Mouse (Mus musculus) small intestine, adult 2 months (tissue): ENCODE results near the gene Gnpat. TPM values are rescaled to one million over a fixed set of nuclear protein-coding genes. Genes with fewer than 3 reads are reported as not detected.

Experiments
- H3K27ac ChIP-seq: fragments of 200-500 bp; 2 replicates; pipeline ENCODE4 v1.5.1; 2012; ENCODE audit warnings: low read depth, low read length, control low read depth, inconsistent platforms; ENCODE audit not compliant: insufficient read depth
- H3K27me3 ChIP-seq: fragments of 200-500 bp; 2 replicates; pipeline ENCODE4 v1.6.1; 2012; ENCODE audit warnings: mild to moderate bottlenecking, moderate library complexity, low read length, inconsistent platforms; ENCODE audit not compliant: control insufficient read depth, insufficient read depth
- H3K36me3 ChIP-seq: fragments of 200-500 bp; 2 replicates; pipeline ENCODE4 v1.6.1; 2012; ENCODE audit warnings: mild to moderate bottlenecking, low read length, control low read depth, inconsistent platforms; ENCODE audit not compliant: control insufficient read depth, insufficient read depth
- H3K4me1 ChIP-seq: fragments of 200-500 bp; 2 replicates; pipeline ENCODE4 v1.6.1; 2012; ENCODE audit warnings: low read length, inconsistent platforms, mixed read lengths; ENCODE audit not compliant: control insufficient read depth, insufficient read depth, insufficient read length
- H3K4me3 ChIP-seq: fragments of 200-500 bp; 2 replicates; pipeline ENCODE4 v1.5.1; 2012; ENCODE audit warnings: low read depth, mild to moderate bottlenecking, control low read depth, inconsistent platforms, low read length, moderate library complexity
- CTCF ChIP-seq: fragments of 200-500 bp; IDR thresholded peaks from 2 replicates; pipeline ENCODE4 v1.5.1; 2012; ENCODE audit warnings: low read depth, mild to moderate bottlenecking, control low read depth, inconsistent platforms, low read length, moderate library complexity, mixed read lengths; ENCODE audit not compliant: insufficient replicate concordance, insufficient read length; ENCODE audit errors: extremely low read depth
- POLR2A ChIP-seq: fragments of 200-500 bp; IDR thresholded peaks from 2 replicates; pipeline ENCODE4 v1.6.1; 2012; ENCODE audit warnings: low read depth, mild to moderate bottlenecking, control low read depth, inconsistent platforms, low read length, moderate library complexity
- WGBS: fragments of 180-500 bp; shearing (Covaris S2); methylation state at CpG from one replicate; pipeline ENCODE4 v1.1.7; 2018; 5-methylcytosine and 5-hydroxymethylcytosine counted together
- polyA plus RNA-seq: library from polyadenylated mRNA; depleted of rRNA; stranded (reverse); fragments of >200 nt; gene quantifications from 2 replicates; pipeline ENCODE4 v1.2.3, GENCODE M21; 2012

Gene Gnpat
- polyA plus RNA-seq, 1 experiment = 17.6 TPM

GRCm38 (mm10) chr8:124823497-124823896 lies 39.3 kb upstream of the Gnpat start:
- Histone ChIP-seq H3K27me3 (0 out of 2 replicates have a peak, but pooled peaks cover 3% of the 10 kb centered on the region), H3K4me1 (no peaks in the 10 kb centered on the region; the same call in none of the 2 replicates), H3K4me3 (no peak overlapping the region), H3K27ac (no peak overlapping the region), H3K36me3 (no peaks in the 10 kb centered on the region)
- WGBS = 86% methylated on average over 6 of the region's 6 CpGs
- TF ChIP-seq POLR2A = no peak
- TF ChIP-seq CTCF = no peak

GRCm38 (mm10) chr8:124826658-124827057 lies 36.2 kb upstream of the Gnpat start:
- Histone ChIP-seq H3K4me1 (no peaks in the 10 kb centered on the region; the same call in none of the 2 replicates), H3K36me3 (no peaks in the 10 kb centered on the region), H3K4me3 (no peak overlapping the region), H3K27ac (no peak overlapping the region), H3K27me3 (no peaks in the 10 kb centered on the region)
- 35% methylated on average over 7 of the region's 7 CpGs for WGBS
- TF ChIP-seq POLR2A (no peak), CTCF (no peak)

GRCm38 (mm10) chr8:124827387-124827786 lies 35.4 kb upstream of the Gnpat start:
- 5% methylated on average over 5 of the region's 5 CpGs for WGBS
- no peaks in the 10 kb centered on the region for H3K27me3 ChIP-seq
- no peak overlapping the region for H3K4me3 ChIP-seq
- no peaks in the 10 kb centered on the region; the same call in none of the 2 replicates for H3K4me1 ChIP-seq
- H3K27ac ChIP-seq = no peak overlapping the region
- TF ChIP-seq CTCF = peak; percentile 79; the same call in 1 of the 2 replicates
- TF ChIP-seq POLR2A = no peak
- H3K36me3 ChIP-seq = no peaks in the 10 kb centered on the region

- Histone ChIP-seq H3K4me1 (no peaks in the 10 kb centered on the region; the same call in none of the 2 replicates), H3K27me3 (no peaks in the 10 kb centered on the region), H3K27ac (no peak overlapping the region), H3K36me3 (no peaks in the 10 kb centered on the region), H3K4me3 (no peak overlapping the region)
- WGBS = 81% methylated on average over 24 of the region's 24 CpGs
- no peak for TF ChIP-seq POLR2A
- no peak for TF ChIP-seq CTCF
These were observed 34.1 kb upstream of the Gnpat start for GRCm38 (mm10) chr8:124828561-124829240.

- no peak for TF ChIP-seq POLR2A
- no peak for TF ChIP-seq CTCF
- Histone ChIP-seq H3K4me3 (no peak overlapping the region), H3K4me1 (no peaks in the 10 kb centered on the region; the same call in none of the 2 replicates), H3K36me3 (no peaks in the 10 kb centered on the region), H3K27ac (no peak overlapping the region), H3K27me3 (no peaks in the 10 kb centered on the region)
- WGBS = 71% methylated on average over 13 of the region's 13 CpGs
These were observed 32.8 kb upstream of the Gnpat start for GRCm38 (mm10) chr8:124830050-124830449.

GRCm38 (mm10) chr8:124831531-124831930 lies 31.3 kb upstream of the Gnpat start:
- Histone ChIP-seq H3K4me3 (no peak overlapping the region), H3K27ac (no peak overlapping the region), H3K4me1 (no peaks in the 10 kb centered on the region; the same call in none of the 2 replicates), H3K27me3 (no peaks in the 10 kb centered on the region), H3K36me3 (no peaks in the 10 kb centered on the region)
- TF ChIP-seq CTCF (no peak), POLR2A (no peak)
- WGBS = 73% methylated on average over 6 of the region's 6 CpGs

GRCm38 (mm10) chr8:124831941-124832340 lies 30.9 kb upstream of the Gnpat start:
- H3K27ac ChIP-seq = no peak overlapping the region
- H3K4me3 ChIP-seq = no peak overlapping the region
- WGBS = 76% methylated on average over 6 of the region's 6 CpGs
- TF ChIP-seq POLR2A (no peak), CTCF (no peak)
- no peaks in the 10 kb centered on the region for H3K27me3 ChIP-seq
- H3K4me1 ChIP-seq = no peaks in the 10 kb centered on the region; the same call in 1 of the 2 replicates
- H3K36me3 ChIP-seq = no peaks in the 10 kb centered on the region
